Mouse (Mus musculus) heart, embryonic 15.5 days (tissue): ENCODE results near the gene Filip1l. TPM values are rescaled to one million over a fixed set of nuclear protein-coding genes. Genes with fewer than 3 reads are reported as not detected.
"Not testable (repeated sequence)": the region's sequence is repeated elsewhere in the genome, so short reads cannot be mapped to it uniquely, and the experiment has no call there.

Source experiments
- ATAC-seq: fragments of 200-750 bp; cut with Nextera tagmentation; replicated peaks from 2 replicates; pipeline ENCODE4 v1.8.0; 2017; ENCODE audit warnings: low read depth, moderate TSS enrichment; ENCODE audit not compliant: insufficient number of reproducible peaks, insufficient read depth, low FRiP score
- H3K27ac ChIP-seq: fragments of 300-500 bp; sonication (generic); 2 replicates; pipeline ENCODE4 v1.5.1; 2015; ENCODE audit warnings: mild to moderate bottlenecking, inconsistent platforms
- H3K27me3 ChIP-seq: fragments of 300-500 bp; sonication (generic); 2 replicates; pipeline ENCODE4 v1.6.1; 2015; ENCODE audit warnings: inconsistent platforms
- H3K36me3 ChIP-seq: fragments of 300-500 bp; sonication (generic); 2 replicates; pipeline ENCODE4 v1.6.1; 2015; ENCODE audit warnings: mild to moderate bottlenecking, inconsistent platforms
- H3K4me1 ChIP-seq: fragments of 300-500 bp; sonication (generic); replicated peaks from 2 replicates; pipeline ENCODE4 v1.6.1; 2015; ENCODE audit warnings: inconsistent platforms
- H3K4me2 ChIP-seq: fragments of 300-500 bp; sonication (generic); 2 replicates; pipeline ENCODE4 v1.6.1; 2015; ENCODE audit warnings: inconsistent platforms, mild to moderate bottlenecking, moderate library complexity
- H3K4me3 ChIP-seq: fragments of 300-500 bp; sonication (generic); 2 replicates; pipeline ENCODE4 v1.5.1; 2015; ENCODE audit warnings: mild to moderate bottlenecking, inconsistent platforms
- H3K9ac ChIP-seq: fragments of 300-500 bp; sonication (generic); 2 replicates; pipeline ENCODE4 v1.6.1; 2015; ENCODE audit warnings: mild to moderate bottlenecking, inconsistent platforms
- H3K9me3 ChIP-seq: fragments of 300-500 bp; sonication (generic); replicated peaks from 2 replicates; pipeline ENCODE4 v1.6.1; 2016; ENCODE audit warnings: inconsistent platforms
- WGBS: fragments of 180-500 bp; shearing (Covaris S2); methylation state at CpG from one replicate; pipeline ENCODE4 v1.1.7; 2015; ENCODE audit warnings: mixed read lengths; 5-methylcytosine and 5-hydroxymethylcytosine counted together
- polyA plus RNA-seq: library from polyadenylated mRNA; unstranded; fragments of >200 nt; fragmentation: Nextera tagmentation; extraction: Ambion mirVana; gene quantifications from 2 replicates; pipeline ENCODE4 v1.2.1, GENCODE M21; 2015

Gene Filip1l
- polyA plus RNA-seq, 1 experiment from 2014 or later, result 25.0 TPM

- H3K27me3 ChIP-seq, result no peaks in the 10 kb centered on the region
- no peak overlapping the region for H3K9ac ChIP-seq
- H3K9me3 ChIP-seq, result no peaks in the 10 kb centered on the region
- 82% methylated on average over 7 of the region's 7 CpGs for WGBS
- no peak overlapping the region for H3K4me3 ChIP-seq
- no peak overlapping the region for H3K27ac ChIP-seq
- no peaks in the 10 kb centered on the region for H3K36me3 ChIP-seq
- no peak for ATAC-seq
- H3K4me1 ChIP-seq, result no peaks in the 10 kb centered on the region
- no peak overlapping the region for H3K4me2 ChIP-seq
Measured at GRCm38 (mm10) chr16:57375248-57375837, 22.4 kb downstream of the Filip1l start.

GRCm38 (mm10) chr16:57378631-57379330 is 25.9 kb downstream of the Filip1l start:
- Histone ChIP-seq H3K4me1 (peaks cover 2% of the 10 kb centered on the region; the same call in 1 of the 2 replicates), H3K9ac (no peak overlapping the region), H3K4me3 (no peak overlapping the region), H3K27me3 (no peaks in the 10 kb centered on the region), H3K27ac (no peak overlapping the region), H3K36me3 (no peaks in the 10 kb centered on the region), H3K9me3 (no peaks in the 10 kb centered on the region), H3K4me2 (no peak overlapping the region)
- 74% methylated on average over 9 of the region's 9 CpGs for WGBS
- ATAC-seq, result no peak

GRCm38 (mm10) chr16:57383266-57383971 is 30.5 kb downstream of the Filip1l start:
- Histone ChIP-seq H3K4me1 (peaks cover 17% of the 10 kb centered on the region), H3K9ac (no peak overlapping the region), H3K36me3 (no peaks in the 10 kb centered on the region), H3K4me3 (no peak overlapping the region), H3K27me3 (no peaks in the 10 kb centered on the region), H3K27ac (no peak overlapping the region), H3K9me3 (no peaks in the 10 kb centered on the region), H3K4me2 (no peak overlapping the region)
- no peak for ATAC-seq
- WGBS, result 66% methylated on average over 8 of the region's 8 CpGs

- Histone ChIP-seq H3K27me3 (no peaks in the 10 kb centered on the region), H3K4me1 (peaks cover 17% of the 10 kb centered on the region), H3K36me3 (no peaks in the 10 kb centered on the region), H3K4me2 (no peak overlapping the region), H3K4me3 (no peak overlapping the region), H3K9ac (no peak overlapping the region), H3K9me3 (no peaks in the 10 kb centered on the region), H3K27ac (no peak overlapping the region)
- WGBS, result 83% methylated on average over 2 of the region's 2 CpGs
- no peak for ATAC-seq
Measured at GRCm38 (mm10) chr16:57384274-57384673, 31.4 kb downstream of the Filip1l start.

- Histone ChIP-seq H3K9me3 (no peaks in the 10 kb centered on the region), H3K4me1 (peaks cover 17% of the 10 kb centered on the region), H3K9ac (no peak overlapping the region), H3K36me3 (no peaks in the 10 kb centered on the region), H3K4me3 (no peak overlapping the region), H3K27ac (no peak overlapping the region), H3K27me3 (no peaks in the 10 kb centered on the region), H3K4me2 (no peak overlapping the region)
- WGBS, result 64% methylated on average over 15 of the region's 15 CpGs
- ATAC-seq, result no peak
Measured at GRCm38 (mm10) chr16:57389566-57390251, 36.8 kb downstream of the Filip1l start.

- H3K27me3 ChIP-seq, H3K27ac ChIP-seq, H3K4me2 ChIP-seq, H3K9me3 ChIP-seq, H3K4me3 ChIP-seq, H3K36me3 ChIP-seq, H3K9ac ChIP-seq, ATAC-seq: not testable (repeated sequence)
- 24% methylated on average over 28 of the region's 39 CpGs for WGBS
- H3K4me1 ChIP-seq, result peaks cover 10% of the 10 kb centered on the region; the same call in 1 of the 2 replicates
Measured at GRCm38 (mm10) chr16:57391171-57391570, 38.3 kb downstream of the Filip1l start.

GRCm38 (mm10) chr16:57392461-57392860 is 39.6 kb downstream of the Filip1l start:
- Histone ChIP-seq H3K4me3 (no peak overlapping the region), H3K27me3 (no peaks in the 10 kb centered on the region), H3K4me1 (peaks cover 10% of the 10 kb centered on the region; the same call in 1 of the 2 replicates), H3K9ac (no peak overlapping the region), H3K9me3 (no peaks in the 10 kb centered on the region), H3K36me3 (no peaks in the 10 kb centered on the region), H3K27ac (no peak overlapping the region), H3K4me2 (no peak overlapping the region)
- WGBS, result 63% methylated on average over 2 of the region's 2 CpGs
- ATAC-seq, result no peak

- no peak for ATAC-seq
- no peaks in the 10 kb centered on the region for H3K9me3 ChIP-seq
- H3K4me3 ChIP-seq, result no peak overlapping the region
- WGBS, result 45% methylated on average over 11 of the region's 11 CpGs
- peak overlapping the region; percentile 17 for H3K4me2 ChIP-seq
- H3K4me1 ChIP-seq, result peaks cover 10% of the 10 kb centered on the region; the same call in 1 of the 2 replicates
- H3K27me3 ChIP-seq, result no peaks in the 10 kb centered on the region
- peak overlapping the region; percentile 74 for H3K27ac ChIP-seq
- H3K9ac ChIP-seq, result no peak overlapping the region
- H3K36me3 ChIP-seq, result no peaks in the 10 kb centered on the region
Measured at GRCm38 (mm10) chr16:57393161-57393560, 40.3 kb downstream of the Filip1l start.

- H3K27me3 ChIP-seq, result no peaks in the 10 kb centered on the region
- peaks cover 10% of the 10 kb centered on the region; the same call in 1 of the 2 replicates for H3K4me1 ChIP-seq
- 65% methylated on average over 6 of the region's 6 CpGs for WGBS
- H3K4me2 ChIP-seq, result no peak overlapping the region
- no peak overlapping the region for H3K9ac ChIP-seq
- no peak overlapping the region for H3K4me3 ChIP-seq
- H3K9me3 ChIP-seq, result no peaks in the 10 kb centered on the region
- H3K27ac ChIP-seq, result no peak overlapping the region
- no peak for ATAC-seq
- H3K36me3 ChIP-seq, result no peaks in the 10 kb centered on the region
Measured at GRCm38 (mm10) chr16:57396249-57396648, 43.4 kb downstream of the Filip1l start.

GRCm38 (mm10) chr16:57397845-57398244 is 45.0 kb downstream of the Filip1l start:
- no peaks in the 10 kb centered on the region for H3K27me3 ChIP-seq
- no peak overlapping the region for H3K9ac ChIP-seq
- ATAC-seq, result no peak
- H3K36me3 ChIP-seq, result no peaks in the 10 kb centered on the region
- no peak overlapping the region for H3K4me2 ChIP-seq
- H3K4me1 ChIP-seq, result peaks cover 10% of the 10 kb centered on the region; the same call in 1 of the 2 replicates
- WGBS, result 77% methylated on average over 6 of the region's 6 CpGs
- no peak overlapping the region for H3K27ac ChIP-seq
- no peaks in the 10 kb centered on the region for H3K9me3 ChIP-seq
- H3K4me3 ChIP-seq, result no peak overlapping the region
